In the genomic region with DNA sequence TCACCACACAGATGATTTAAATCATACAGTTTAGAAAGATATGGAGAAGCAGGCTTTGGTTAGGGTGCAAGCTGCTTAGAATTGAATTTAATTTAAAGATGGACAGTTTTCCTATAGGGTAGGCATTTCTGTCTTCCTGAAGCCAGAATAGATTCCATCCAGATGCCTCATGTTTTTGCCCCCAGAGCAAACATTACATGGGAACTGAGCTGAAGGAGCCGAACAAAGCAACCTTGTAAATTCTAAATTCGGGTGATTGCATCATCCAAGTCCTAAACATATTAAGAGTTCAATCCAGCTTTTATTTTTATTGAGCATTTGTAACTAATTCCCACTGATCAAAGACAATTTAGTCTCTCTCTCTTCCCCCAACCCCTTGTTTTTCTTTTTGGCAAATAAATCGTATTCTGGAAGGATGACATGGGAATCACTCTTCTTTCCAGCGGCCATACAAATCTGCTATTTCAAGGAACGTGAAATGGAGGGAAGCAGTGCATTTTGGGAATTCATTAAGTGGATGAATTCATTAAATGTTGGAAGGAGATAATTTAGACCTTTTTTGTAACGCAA, we compare ENCODE assay signal across 18 mouse cellular contexts.
"Had no signal": no experiment of that assay in that cellular context is flagged by ENCODE, and none has a peak within 500 bp of the region (broad histone marks: within the 10 kb centered on the region; RNA-seq: fewer than 3 reads in every experiment).

No protein-coding gene starts in this region.

- DNase-seq: kidney, postnatal 25 days; layer of hippocampus, postnatal 36 days; liver; lung, adult 2 months; lung, postnatal 14 days; lung, postnatal 4 days; retina, postnatal 1 day; thymus, adult 18-20 months; thymus, postnatal 36 days had no signal

- H3K4me3 ChIP-seq: left cerebral cortex, adult 2 months; limb, embryonic 12.5 days; liver, embryonic 12.5 days; liver, embryonic 15.5 days; myocyte; neural tube, embryonic 13.5 days had no signal

- H3K27ac ChIP-seq: kidney, postnatal 0 days; left cerebral cortex, adult 2 months; limb, embryonic 12.5 days; liver, embryonic 12.5 days; liver, embryonic 15.5 days; neural tube, embryonic 13.5 days had no signal

- H3K27me3 ChIP-seq: limb, embryonic 12.5 days; liver, embryonic 12.5 days; liver, embryonic 15.5 days; neural tube, embryonic 13.5 days had no signal

- H3K36me3 ChIP-seq: limb, embryonic 12.5 days; liver, embryonic 12.5 days; liver, embryonic 15.5 days; neural tube, embryonic 13.5 days had no signal

- H3K9ac ChIP-seq: limb, embryonic 12.5 days; liver, embryonic 12.5 days; liver, embryonic 15.5 days; neural tube, embryonic 13.5 days had no signal

- ATAC-seq: liver, embryonic 12.5 days; midbrain, embryonic 16.5 days had no signal

- H3K4me2 ChIP-seq: limb, embryonic 12.5 days; liver, embryonic 12.5 days; liver, embryonic 15.5 days; midbrain, embryonic 11.5 days; neural tube, embryonic 13.5 days had no signal

- H3K4me1 ChIP-seq: limb, embryonic 12.5 days; liver, embryonic 12.5 days; liver, embryonic 15.5 days had no signal

- H3K9me3 ChIP-seq: limb, embryonic 12.5 days; liver, embryonic 12.5 days; liver, embryonic 15.5 days; neural tube, embryonic 13.5 days had no signal
